Mouse (Mus musculus): Measurements from ENCODE around the gene Atrip. TPM values are rescaled to one million over a fixed set of nuclear protein-coding genes. Genes with fewer than 3 reads are reported as not detected.
A peak's percentile ranks its signal among the peaks of the same experiment; 100 is the strongest.

Atrip gene
- total RNA-seq, 2 experiments from 2014 or later = 3.4 to 11.0 TPM

DNA sequence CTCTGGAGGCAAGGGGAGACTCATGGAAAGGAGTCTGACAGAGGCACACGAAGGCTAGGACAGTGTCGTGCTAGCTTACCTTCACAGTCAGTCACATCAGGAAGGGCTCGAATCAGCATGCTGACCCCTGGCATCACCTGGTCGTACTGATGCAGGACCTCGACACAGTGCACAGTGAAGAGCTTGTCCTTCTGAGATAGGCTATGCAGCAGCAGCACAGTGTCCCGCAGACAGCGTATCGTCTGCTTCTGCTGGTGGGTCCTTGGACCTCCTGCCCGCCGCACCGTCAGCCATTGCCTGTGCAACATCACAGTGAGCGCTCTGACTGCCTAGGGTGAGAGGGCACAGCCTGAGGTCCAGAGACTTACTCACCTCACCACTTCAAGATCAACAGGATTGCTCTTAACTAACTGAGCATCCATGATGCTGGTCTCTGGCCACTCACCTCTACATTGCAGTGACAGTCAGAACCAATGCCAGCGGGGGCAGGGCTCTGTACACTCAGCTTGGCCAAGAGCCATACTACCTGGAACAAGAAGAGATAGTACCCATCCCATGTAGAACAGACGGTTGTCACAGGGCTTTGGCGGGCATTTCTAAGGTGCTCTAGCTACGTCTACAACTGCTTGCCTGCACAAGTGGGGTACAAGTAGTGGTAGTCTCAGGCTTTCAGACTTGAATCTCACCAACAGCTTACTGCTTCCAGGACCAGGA, 13.6 kb downstream of the Atrip start:
- ATAC-seq (replicated peaks; ENCODE audit: low FRiP score, poor library complexity, severe bottlenecking) = no peak

DNA sequence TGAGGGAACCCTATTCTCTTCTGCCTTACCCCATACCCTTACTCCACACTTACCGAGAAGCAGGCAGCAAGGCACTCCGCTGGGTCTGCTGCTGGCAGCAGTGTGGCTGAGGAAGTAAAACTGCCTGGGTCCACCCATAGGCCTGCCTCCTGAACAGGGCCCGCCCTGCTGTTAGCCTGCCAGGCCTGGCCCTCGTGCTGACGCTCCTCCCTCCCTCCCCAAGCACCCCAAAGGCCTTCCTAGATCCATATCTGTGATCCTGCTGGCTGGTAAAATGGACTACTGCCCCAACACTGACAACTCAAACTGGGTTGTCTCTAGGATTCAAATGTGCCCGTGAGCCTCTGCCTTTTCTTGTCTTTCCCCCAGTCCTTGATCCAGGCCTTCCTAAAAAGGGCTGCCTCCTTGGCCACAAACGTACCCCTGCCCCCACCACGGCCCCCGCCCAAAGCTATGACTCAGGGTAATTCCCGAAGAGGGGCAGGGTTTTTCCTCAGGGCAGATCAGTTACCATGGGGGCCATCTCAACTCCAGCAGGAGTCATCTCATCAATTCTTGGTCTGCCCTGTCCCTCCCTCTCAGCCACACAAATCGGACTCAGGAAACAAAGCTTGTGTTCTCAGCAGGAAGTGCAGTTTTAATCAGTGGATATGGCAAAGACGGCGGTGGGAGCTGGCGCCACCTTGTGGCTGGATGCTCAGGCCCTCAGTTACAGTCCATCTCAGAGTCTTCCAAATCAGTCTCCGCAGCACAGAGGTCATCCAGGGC, 14.6 kb downstream of the Atrip start, which contains the start of gene Trex1:
Gene Trex1, minus strand, starts transcription at position 599 of the 768 bp plus-strand sequence.
- peak; percentile 94 for ATAC-seq (replicated peaks; ENCODE audit: low FRiP score, poor library complexity, severe bottlenecking)

DNA sequence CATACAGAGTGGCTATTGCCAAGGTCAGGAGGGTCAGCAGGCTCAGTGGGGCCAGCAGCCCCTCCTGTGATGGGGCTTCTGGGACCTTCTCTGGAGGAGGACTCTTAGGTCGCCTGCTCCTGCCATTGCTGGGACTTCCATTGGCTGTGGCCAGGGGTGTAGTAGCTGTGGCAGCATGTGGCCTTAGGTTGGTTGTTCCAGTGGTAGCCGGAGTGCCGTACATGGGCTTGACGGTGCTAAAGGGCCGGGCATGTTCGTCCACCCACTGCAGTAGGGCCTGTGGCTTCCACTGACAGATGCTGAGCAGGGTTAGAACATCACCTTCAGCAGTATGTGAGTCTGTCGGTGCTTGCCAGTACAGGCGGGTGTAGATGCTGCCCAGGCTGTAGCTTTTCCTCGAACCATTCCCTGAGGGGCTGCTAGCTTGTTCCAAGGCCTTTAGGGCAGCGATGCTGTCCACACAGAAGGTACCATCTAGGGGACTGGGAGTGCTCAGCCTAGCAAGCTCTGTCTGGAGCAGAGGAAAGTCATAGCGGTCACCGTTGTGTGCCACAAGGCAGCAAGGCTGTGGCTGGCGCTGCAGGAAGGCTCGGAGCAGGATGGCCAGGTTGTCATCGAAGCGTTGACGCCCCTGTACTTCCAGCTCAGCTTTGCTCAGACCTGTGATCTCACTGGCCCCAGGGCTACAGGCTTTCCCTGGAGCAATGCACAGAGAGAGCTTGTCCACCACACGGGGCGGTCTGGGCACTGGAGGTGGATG, 15.7 kb downstream of the Atrip start:
- ATAC-seq (replicated peaks; ENCODE audit: low FRiP score, poor library complexity, severe bottlenecking) = no peak

DNA sequence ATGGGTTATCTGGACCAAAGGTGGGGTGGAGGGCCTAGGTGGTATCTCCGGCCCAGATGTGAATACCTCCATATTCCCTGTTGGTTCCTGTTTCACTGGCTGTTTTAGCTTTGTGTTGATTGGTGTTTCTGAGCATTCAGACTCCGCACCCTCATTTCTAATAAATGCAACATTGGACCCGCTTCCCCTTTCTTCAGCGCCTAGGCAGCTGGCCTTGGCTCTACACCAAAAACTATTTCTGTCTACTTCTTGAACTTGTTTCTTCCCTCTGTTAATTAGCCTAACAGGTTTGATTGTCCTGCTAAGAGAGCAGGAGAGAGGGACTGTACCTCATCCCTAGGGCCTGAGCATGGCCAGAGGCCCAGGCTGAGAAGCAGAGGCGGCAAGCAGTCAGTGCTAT, 16.4 kb downstream of the Atrip start:
- ATAC-seq (replicated peaks; ENCODE audit: low FRiP score, poor library complexity, severe bottlenecking) = no peak

DNA sequence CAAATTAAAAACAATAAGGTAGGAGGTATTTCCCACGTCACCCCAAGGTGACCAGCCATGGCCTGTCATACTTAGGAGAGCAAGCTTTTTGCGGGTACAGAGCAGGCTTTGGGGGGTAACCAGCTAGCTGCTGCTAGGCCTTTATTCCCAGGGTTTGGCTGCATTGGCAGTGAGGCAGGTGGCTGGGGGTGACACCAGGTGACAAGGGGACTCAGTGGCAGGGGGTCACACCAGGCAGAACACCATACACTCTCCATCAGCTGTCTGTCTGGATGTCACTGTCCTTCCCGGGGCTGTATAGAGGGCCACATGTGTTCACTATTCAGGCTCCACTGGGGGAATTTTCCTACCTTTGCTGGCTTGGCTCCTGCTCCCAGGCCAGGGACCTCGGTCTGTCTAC, 17.0 kb downstream of the Atrip start:
- no peak for ATAC-seq (replicated peaks; ENCODE audit: low FRiP score, poor library complexity, severe bottlenecking)

DNA sequence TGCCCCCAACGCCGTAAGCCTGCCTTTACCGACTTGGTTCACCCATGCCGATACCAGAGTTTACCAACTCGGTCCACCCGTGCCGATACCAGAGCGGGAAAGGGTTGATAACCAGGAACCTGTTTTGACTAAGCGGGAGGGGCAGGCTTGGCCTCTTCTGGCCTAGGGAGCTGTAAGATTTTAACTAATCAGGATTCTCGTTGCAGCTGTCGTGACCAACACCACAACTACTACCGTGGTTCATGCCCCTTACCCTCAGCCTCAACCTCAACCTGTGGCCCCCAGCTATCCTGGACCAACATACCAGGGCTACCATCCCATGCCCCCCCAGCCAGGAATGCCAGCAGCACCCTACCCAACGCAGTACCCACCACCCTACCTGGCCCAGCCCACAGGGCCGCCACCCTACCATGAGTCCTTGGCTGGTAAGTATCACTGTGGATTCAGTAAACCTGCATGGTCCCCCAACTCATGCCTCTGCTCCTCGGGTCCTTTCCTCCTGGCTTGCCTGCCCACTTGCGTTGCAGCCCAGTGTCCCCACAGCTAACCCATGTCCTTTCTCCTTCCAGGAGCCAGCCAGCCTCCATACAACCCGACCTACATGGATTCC, 17.7 kb downstream of the Atrip start:
- ATAC-seq (replicated peaks; ENCODE audit: low FRiP score, poor library complexity, severe bottlenecking) = no peak

DNA sequence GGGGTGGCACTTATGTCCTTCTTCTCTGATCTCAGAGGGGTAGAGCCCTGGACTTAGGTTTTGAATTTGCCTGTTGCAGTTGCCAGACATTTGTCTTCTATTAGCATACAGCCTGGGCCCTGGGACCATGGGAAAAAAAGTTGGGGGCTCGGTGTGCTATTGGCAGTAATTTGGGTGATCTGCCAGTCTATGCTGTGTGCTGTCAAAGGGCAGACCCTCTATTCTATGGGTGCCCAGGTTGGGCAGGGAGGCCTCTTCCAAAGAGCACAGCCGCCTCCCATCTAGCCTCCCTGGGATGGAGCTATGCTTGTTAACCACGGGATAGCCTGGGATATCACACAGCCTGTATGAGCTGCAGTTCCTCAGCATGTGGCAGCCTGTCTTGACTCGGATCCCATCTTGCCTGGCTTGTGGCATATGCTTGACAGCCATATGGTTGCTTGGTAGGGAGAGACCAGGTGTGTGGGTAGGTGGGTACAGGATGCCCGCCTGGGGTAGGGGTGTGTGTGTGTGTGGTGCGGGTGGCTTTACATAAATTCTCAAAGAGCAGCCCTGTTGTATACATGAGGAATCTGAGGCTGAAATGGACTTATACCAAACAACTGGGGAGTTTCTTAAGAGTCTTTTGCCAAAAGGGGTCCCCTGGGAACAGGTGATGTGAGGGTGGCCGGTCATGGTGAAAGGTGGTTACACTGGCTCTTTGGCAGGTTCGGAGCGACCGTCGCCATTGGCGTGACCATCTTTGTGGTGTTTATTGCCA, 18.5 kb downstream of the Atrip start:
- ATAC-seq (replicated peaks; ENCODE audit: low FRiP score, poor library complexity, severe bottlenecking) = no peak

DNA sequence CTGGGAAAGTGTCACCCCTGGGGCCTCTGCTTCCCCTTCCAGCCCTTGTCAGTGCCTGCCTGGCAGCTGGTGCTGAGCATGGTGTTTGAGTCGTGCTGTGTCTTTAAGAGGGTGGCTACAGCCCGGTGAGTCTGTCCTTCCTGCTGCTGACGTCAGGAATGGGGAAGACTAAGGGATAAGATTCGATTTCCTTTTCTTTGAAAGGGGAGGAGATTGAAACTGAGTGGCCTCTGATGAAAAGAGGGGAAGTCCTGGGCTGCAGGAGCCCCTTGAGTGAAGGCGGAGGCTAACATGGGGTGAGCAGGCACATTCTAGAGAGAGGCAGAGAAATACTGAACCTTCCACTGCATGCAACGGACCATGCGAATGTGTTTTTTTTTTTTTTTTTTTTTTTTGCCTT, 19.2 kb downstream of the Atrip start:
- no peak for ATAC-seq (replicated peaks; ENCODE audit: low FRiP score, poor library complexity, severe bottlenecking)

DNA sequence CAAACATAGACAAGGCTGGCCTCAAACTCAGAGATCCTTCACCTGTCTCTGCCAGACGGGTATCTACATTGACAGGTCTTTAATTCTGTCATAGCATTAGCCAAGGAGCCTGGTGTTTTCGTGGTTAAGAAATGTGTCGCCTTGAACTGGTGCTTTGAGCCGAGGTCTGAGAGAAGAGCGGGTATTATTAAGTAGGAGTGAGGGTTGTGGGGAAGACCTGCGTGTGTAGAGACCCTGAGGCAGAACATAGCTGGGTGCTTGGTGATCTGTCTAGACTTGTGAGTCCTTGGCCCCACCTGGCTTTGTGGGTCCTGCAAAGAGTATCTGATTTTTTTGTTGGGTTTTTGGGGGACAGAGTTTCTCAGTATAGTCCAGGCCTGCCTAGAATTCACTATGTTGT, 20.1 kb downstream of the Atrip start:
- no peak for ATAC-seq (replicated peaks; ENCODE audit: low FRiP score, poor library complexity, severe bottlenecking)

DNA sequence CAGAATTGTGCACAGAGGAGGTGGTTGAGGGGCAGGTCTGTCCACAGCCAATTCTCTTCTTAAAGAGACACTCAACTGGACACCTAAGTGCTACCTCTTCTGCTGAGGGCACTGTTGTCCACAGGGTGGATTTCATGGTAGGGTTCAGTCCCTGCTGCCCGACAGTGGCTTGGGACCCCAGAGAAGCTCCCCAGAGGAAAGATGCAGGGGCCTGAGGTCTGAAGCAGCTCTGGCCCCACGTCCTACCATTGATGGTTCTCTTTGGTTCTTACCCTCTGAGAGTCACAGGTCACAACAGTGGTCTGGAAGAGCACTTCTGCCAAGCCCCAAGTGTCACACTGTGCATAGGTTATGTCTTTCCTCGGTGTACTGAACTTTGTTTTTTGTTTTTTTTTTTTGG, 20.6 kb downstream of the Atrip start:
- no peak for ATAC-seq (replicated peaks; ENCODE audit: low FRiP score, poor library complexity, severe bottlenecking)

DNA sequence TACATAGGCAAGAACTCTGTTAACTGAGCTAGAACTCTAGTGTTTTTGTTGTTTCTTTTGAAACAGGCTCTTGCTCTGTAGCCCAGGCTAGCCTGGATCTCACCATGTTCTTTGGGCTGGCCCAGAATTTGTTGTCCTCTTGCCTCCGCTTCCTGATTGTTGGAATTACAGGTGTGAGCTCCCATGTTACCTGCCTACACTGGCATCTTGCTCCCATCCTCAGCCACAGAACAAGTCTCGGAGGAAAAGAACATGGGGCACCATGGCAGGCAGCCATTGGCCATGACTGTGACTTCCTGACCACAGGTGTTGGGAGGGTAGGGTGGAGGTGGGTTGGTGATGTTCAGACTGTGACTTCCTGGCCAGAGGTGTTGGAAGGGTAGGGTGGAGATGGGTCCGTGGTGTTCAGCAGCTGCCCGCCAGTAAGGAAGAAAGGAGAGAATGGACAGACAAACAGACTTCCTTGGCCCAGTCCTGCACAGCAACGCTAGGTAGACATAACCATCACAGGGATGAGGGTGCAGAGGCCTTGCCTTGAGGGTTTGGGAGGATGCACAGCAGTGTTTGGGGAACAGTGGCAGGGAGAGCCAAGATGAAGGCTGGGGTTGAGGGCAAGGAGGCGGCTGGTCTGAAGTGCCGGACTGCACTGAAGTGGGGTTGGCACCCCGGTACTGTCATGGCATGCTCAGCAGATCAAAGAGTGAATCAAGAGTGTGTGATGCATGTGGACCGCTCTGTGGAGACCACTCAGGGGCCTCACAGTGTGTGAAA, 21.2 kb downstream of the Atrip start:
- ATAC-seq (replicated peaks; ENCODE audit: low FRiP score, poor library complexity, severe bottlenecking) = no peak

DNA sequence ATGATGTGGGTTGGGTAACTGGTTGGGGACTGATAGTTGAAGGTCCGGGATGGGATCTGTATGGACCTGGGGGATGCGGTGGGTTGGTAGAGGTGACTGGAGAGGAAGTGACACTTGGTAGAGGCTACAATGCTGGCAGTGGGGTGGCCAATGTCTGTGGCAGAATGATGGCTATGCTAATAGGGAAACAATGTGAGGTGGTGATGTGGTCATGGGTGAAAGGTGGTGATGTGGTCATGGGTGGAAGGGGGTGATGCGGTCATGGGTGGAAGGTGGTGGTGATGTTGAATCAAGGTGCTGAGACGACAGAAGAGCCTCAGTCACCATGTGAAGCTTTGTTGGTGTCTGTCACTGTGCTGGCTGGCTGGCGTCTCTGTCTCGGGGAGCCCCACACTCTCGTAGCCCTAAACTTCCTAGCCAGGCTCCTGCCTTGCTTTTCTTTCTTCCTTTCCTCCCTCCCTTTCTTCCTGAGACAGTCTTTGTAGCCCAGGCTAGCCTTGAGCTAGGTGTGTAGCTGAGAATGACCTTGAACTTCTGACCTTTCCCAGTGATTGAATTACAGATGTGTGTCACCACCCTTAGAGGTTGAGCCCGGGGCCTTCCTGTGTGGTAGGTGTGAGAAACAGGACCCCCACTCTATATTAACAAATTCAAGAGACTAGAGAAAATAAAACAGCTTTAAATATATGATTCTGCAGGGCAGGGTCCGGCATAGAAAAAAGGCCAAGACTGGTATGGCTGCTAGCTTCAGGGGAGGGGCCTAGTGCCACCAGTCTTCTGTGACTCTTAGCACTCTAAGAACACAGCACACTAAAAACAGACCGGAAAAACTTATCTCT, 22.1 kb downstream of the Atrip start:
- ATAC-seq (replicated peaks; ENCODE audit: low FRiP score, poor library complexity, severe bottlenecking) = no peak

DNA sequence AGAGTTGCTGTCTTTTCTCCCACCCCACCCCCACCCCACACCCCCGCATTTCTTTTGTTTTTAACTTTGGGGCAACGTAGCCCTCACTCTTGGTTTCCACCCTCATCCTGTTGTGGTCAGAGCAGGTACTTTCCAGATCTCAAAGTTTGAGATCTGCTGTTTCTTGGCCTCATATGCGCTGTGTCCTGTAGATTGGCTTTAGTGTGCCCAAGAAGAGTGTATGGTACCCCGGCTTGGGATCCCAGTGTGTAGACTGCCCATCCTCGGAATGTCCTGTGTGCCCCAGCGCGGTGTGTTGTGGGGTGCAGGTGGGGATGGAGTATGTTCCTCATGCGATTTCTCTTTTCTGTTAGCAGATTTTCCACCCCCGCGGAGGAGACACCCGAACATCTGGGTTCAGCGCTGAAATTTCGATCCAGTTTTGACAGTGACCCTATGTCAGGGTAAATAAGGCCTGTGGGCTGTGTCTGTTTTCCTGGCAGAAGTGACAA, 22.9 kb downstream of the Atrip start:
- ATAC-seq (replicated peaks; ENCODE audit: low FRiP score, poor library complexity, severe bottlenecking) = no peak

DNA sequence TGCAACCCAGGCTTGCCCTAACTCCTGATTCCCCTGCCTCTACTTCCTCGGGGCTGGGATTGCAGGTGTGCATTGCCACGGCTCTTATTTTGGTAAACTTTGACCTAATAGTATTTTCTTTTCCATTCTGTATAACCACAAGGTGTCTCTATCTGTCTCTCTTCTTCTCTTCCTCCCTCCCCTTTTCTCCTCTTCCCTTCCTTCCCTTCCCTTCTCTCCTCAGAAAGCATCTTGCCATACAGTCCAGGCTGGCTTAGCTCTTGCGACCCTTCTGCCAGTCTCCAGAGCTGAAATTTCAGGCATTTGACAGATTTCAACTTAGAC, 23.3 kb downstream of the Atrip start:
- ATAC-seq (replicated peaks; ENCODE audit: low FRiP score, poor library complexity, severe bottlenecking) = no peak

DNA sequence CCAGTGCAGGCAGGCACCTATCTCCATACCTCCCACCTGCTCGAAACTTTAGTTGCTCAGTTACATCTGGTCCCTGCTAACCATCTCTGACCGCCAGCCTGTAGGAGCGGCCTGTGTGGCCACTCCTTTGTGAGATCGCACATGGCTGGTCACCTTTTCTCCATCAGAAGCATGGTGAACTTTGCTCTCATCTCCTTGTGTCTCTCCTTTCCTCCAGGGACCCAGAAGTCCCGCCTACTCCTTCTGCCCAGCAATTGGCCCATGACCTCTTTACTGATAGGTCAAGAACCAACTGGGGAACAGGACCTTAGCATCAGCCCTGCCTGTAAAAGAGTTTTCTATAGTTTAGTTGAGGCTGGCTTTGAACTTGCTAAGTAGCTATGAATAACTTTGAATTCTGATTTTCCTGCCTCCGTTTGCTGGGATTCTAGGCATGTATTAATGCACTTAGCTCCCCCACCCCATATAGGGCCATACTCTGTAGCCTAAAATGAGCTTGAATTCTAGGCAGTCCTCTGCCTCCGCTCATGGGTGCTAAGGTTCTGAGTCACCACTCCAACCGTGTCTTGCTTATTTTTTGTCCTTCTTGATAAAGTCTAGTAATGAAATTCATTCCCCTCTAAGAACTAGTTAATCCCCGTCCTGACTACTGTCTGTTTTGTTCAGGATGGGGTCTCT, 23.8 kb downstream of the Atrip start:
- no peak for ATAC-seq (replicated peaks; ENCODE audit: low FRiP score, poor library complexity, severe bottlenecking)

DNA sequence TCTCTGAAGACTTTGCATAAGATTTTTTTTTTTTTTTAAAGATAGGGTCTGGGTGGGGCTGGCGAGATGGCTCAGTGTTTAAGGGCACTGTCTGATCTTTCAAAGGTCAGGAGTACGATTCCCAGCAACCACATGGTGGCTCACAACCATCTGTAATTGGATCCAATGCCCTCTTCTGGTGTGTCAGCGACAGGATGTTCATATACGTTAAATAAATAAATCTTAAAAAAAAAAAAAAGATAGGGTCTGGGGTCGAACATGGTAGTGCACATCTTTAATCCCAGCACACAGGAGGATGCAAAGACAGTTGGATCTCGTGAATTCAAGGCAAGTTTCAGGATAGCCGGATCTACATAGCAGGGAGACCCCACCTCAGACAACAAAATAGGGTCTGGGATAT, 24.6 kb downstream of the Atrip start:
- ATAC-seq (replicated peaks; ENCODE audit: low FRiP score, poor library complexity, severe bottlenecking) = no peak

DNA sequence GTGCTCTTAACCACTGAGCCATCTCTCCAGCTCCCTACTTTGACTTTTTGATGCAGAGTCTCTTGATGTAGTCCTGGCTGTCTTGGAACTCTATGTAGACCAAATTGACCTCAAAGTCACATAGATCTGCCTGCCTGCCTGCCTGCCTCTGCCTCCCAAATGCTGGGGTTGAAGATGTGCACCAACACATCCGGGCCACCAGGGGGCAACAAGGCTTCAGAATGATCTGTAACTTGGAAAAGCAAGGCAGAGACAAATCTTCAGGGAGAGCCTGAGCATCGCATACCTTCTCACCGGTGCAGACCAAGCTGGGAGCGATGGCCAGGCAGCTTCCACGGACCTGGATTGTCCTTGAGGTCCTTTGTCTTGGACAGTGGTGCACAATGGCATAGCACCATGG, 27.6 kb downstream of the Atrip start:
- ATAC-seq (replicated peaks; ENCODE audit: low FRiP score, poor library complexity, severe bottlenecking) = peak; percentile 81
